Mouse (Mus musculus): ENCODE measurements around the gene H2afz.
A peak's percentile ranks its signal among the peaks of the same experiment; 100 is the strongest.
"Not testable (repeated sequence)": the region's sequence is repeated elsewhere in the genome, so short reads cannot be mapped to it uniquely, and the experiment has no call there.

Gene H2afz

GRCm38 (mm10) chr3:137864124-137864987 is at the start of gene H2afz:
Gene H2afz, plus strand, starts transcription at chr3:137864487.
- peak; percentile 99 for DNase-seq

- DNase-seq, result no peak
Measured at GRCm38 (mm10) chr3:137818713-137819112, 45.6 kb upstream of the H2afz start.

DNA sequence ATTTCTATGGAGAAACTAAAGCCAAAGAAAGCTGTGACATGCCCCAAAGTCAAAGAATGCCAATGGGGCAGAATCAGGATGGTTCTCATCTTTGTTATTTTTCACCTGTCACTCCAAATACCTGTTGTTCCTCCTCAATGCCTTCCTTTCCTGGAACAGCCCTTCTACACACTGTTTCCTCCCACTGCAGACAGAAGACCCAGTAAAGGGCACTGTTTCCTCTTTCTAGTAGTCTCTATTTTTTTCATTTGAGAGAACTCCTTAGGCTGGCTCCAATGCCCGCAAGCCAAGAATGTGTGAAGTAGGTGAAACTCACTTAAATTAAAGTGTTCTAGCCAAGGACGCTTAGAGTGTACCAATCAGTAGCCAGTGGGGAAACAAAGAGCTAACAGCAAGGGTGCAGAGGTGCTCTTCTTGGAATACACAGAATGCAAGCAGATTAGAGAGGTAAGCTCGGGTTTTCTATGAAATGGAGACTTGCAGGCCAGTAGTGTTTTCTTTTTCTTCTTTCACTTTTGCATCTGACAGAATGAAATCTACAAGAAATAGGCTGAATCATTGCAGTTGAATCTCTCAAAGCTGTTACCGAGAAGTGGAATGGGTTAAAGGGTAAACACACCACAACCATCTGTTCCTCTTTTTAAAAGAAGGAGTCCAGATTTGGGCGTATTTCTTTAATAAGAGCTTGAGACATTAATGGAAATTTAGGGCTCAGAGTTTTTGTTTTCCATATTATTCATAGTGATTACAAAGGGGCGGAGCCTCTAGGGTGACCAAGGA is 43.4 kb upstream of the H2afz start:
- DNase-seq, result no peak

DNA sequence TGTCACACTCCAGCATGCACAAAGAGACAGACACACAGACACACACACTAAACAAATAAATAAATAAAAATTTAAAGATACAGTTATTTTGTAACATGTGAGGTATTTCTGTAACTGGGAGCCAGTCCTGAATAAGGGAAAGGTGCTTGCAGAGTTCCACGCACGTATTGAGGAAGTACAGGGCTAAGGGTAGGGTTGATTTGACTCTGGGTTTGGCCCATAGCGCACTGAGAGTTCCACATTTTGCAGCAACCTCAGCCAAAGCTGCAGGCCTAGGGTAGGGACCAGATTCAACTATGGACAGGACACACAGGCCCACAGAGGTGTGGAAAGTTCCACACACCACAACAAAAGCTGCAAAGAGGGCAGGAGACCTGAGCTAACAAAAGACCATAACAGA is 41.0 kb upstream of the H2afz start:
- DNase-seq, result no peak

DNA sequence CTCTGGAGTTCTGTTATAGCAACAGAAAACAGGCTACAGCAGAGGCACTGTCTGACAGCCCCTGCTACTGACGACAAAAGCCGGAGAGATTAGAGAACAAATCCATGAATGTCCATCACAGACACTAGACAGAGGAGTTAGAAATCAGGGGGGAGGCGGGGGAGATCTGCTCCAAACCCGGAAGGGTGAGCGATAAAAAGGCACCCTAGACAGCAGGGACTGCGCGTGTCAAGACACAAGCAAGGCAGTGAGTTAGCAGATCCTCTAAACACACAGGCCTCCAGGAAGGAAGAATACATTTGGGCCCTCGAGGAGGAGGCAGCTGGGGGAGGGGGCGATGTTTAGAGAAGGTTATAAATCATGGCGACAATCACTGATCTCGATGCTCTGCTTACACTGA is 36.6 kb upstream of the H2afz start:
- DNase-seq, result no peak

- no peak for DNase-seq
Measured at GRCm38 (mm10) chr3:137831156-137831555, 33.1 kb upstream of the H2afz start.

DNA sequence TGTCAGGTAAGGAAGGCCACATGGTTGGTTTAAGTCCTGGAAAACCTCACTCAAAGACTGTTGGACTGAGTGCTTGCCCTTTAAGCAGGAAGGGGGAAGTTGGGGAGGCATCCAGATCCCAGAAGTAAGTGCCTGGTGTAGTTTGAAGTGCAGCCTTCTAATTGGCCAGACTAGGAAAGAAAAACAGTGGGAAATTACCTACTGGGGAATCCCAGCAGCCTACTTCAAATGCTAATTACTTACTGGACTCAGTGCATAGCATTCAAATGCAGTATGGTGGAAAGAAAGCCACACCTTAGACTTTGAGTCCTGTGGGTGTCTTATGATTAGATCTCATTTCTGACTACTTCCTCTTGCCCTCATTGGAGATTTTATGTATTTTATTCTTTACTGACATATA is 31.2 kb upstream of the H2afz start:
- no peak for DNase-seq

- DNase-seq, result no peak
Measured at GRCm38 (mm10) chr3:137833698-137834097, 30.6 kb upstream of the H2afz start.

DNA sequence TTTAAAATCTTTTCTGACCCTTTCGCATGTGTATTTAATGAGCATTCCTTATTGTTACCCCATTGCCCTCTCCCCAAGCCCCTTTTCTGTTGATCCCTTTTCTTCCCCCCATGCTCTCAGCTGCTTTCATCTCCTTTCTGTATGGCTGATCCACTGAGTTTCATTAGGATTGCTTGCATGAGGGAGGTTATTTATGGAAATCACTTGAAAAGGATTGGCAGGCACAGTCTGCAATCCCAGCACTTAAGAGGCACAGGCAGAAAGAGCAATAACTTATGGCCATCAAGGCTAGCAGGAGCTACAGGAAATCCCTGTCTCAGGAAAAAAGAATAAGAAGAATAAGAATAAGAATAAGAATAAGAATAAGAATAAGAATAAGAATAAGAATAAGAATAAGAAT is 27.7 kb upstream of the H2afz start:
- DNase-seq, result no peak

- no peak for DNase-seq
Measured at GRCm38 (mm10) chr3:137838160-137838559, 26.1 kb upstream of the H2afz start.

GRCm38 (mm10) chr3:137842944-137843343 is 21.3 kb upstream of the H2afz start:
- no peak for DNase-seq

DNA sequence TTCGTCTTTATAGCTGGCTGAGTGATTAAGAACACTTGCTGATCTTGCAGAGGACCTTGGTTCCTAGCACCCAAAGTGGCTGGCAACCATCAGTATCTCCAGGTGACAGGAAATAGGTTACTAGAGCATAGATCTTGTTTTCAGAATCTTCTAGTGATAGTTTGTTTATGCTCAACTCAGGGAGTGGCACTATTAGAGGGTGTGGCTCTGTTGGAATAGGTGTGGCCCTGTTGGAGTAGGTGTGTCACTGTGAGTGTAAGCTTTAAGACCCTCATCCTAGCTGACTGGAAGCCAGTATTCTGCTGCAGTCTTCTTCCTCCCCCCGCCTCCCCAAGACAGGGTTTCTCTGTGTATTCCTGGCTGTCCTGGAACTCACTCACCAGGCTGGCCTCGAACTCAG is 20.0 kb upstream of the H2afz start:
- no peak for DNase-seq

GRCm38 (mm10) chr3:137846552-137846951 is 17.7 kb upstream of the H2afz start:
- no peak for DNase-seq

GRCm38 (mm10) chr3:137848354-137848753 is 15.9 kb upstream of the H2afz start:
- no peak for DNase-seq

DNA sequence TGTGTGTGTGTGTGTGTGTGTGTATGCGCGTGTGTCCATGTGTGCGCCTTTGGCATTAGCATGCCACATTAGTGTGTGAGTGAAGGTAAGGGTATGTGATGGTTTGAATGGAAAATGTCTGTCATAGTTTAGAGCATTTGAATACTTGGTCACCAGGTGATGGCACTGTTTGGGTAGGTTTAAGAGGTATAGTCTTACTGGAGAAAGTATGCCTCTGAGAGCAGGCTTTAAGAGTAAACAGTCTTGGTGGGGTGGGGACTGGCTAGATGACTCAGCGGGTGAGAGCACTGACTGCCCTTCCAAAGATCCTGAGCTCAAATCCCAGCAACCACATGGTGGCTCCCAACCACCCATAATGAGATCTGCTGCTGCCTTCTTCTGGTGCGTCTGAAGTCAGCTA is 14.6 kb upstream of the H2afz start:
- DNase-seq, result no peak

- DNase-seq, result no peak
Measured at GRCm38 (mm10) chr3:137851196-137851595, 13.1 kb upstream of the H2afz start.

GRCm38 (mm10) chr3:137853011-137853410 is 11.3 kb upstream of the H2afz start:
- not testable (repeated sequence) for DNase-seq

GRCm38 (mm10) chr3:137855328-137855727 is 9.0 kb upstream of the H2afz start:
- no peak for DNase-seq

DNA sequence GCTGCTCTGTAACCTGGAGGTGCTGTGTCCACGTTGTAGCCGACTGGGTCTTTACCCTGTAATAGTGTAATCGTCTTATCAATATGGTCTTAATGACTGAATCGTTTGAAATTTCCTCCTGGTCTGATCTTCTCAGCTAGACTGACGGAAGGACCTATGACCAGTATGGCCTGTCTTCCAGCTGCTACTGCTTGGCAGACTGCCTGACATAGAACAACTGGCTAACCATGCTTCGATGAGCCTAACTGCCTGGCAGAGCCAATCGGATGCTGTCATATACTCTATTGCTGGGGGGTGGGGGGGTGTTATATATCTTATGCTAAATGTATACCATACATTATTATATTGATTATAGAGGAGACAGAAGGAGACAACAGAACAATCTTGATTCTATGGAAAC is 8.2 kb upstream of the H2afz start:
- DNase-seq, result no peak

DNA sequence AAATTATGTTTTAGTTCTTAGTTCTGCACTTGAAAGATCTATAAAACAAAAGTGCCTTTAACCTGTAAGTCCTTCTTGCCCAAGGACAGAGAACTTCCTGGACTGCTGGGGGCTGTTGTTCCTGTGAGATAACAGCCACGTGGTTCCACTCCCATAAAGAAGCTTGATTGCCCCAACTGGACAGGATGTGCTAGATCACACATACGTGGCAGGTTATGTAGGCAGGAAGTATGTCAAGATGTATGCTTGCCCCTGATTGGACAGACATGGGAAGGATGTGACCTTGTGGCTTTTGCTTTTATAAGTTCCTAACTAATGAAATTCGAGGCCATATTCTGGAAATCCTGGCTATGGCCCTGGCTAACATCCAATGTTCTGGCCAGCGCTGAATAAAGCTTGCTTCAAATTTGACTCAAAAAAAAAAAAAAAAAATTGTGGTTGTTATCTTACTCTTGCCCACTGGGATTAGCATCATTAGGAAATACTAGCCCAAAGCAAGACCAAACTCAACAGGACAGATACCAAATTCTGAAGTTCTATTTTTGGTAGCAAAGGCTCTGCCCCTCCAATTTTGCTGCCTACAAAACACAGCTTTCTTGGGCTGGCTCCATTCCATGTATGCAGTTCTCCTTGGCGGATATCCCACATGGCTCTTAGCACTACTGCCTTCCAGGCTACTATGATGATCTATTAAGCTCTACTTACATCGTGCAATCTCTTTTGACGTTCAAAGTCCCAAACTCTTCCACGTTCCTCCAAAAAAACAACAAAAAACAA is 3.7 kb upstream of the H2afz start:
- no peak for DNase-seq

DNA sequence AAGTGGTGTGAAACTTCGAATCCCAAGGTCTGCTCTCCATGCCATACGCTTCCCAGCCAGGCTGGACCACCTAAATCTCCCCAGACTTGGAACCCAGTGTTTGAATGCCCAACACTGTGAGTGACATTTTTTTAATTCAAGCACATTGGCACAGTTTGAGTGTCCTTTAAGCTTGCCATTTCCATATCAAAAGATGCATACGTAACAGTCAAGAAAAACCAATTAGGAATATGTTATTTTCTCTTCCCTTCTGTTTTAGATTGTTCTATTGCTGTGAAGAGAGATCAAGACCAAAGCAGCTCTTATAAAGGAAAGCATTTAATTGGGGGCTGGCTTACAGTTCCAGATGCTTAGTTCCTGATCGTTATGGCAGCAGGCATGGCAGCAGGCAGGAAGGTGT is 2.9 kb upstream of the H2afz start:
- DNase-seq, result no peak

DNA sequence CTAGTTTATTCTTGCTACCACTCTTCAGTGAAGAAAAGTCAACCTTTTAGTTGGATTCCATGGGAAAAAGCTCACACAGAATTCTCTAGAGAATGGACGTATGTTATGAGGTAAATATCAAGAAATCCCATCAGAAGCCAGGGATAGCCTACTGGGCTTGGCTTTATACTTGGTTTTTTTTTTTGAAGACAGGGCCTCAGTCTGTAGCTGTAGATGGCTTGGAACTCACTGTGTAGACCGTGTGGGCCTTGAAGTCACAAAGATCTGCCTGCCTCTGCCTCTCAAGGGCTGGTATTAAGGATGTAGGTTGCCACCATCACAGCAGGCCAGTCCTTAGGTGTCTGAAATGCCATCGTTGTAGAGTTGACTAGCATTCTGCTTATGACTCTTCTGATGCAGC is 1.7 kb upstream of the H2afz start:
- DNase-seq, result no peak

DNA sequence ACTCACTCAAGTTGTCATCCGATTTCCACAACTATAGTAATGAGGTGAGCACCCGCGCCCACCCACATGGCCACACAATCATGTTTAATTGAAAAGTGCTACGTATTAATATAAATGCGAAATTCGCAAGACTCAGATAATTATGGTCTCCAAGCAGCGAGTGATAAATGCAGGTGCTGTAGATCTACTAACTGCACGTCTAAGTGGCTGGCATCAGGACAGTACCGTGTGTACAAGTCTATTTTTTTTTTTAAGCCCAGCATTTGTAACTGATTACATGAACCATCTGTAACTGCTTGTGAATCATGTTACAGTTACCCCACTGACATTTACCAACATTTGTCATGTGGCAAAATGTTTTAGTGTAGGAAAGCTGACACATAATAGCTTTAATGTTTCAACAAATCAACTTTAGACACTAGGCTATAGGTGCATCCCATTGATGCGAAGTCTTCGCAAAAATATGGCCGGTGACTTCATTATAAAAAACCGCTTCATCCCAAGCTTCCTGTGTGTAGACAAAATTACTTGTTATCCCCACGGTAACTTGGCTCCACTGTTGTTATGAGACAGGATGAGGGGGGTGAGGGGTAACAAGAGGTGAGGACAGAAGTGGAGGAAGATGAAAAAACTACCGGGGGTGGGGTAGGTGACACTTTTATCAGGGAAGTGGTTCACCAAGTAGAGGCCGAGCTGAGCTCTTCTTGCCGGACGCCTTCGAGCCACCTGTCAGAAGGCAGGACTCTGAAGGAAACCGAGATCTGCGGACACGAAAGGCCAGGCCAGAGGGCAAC is 760 bp upstream of the H2afz start:
- DNase-seq, result no peak

All from thymus, postnatal 25 days (tissue).